In the genomic region with DNA sequence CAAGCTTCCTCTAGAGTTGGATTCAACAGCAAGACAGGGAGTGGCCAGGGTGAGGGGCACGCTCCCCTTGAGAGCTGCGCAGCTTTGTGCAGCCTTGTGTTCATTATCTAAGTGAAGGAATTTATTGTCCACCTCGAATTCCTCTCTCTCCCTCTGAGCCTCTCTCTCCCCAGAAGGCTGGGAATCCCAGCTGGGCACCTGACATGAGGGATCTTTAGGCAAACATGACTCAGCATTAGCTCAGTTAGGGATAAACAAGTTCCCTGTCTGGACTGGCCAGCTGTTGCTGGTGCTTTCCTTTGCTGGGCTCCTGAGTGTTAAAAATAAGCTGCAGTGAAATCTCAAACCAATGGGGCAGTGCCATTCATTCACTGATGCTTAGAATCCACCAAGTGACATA, we compare ENCODE assay signal across 9 mouse cellular contexts.
DNase-seq lines count a peak whose midpoint lies in the region; ATAC-seq and TF ChIP-seq lines count a peak whose summit lies in the region.
"Had no signal": no experiment of that assay in that cellular context is flagged by ENCODE, and none has a peak within 500 bp of the region (broad histone marks: within the 10 kb centered on the region; RNA-seq: fewer than 3 reads in every experiment).

No protein-coding gene starts in this region.

- no peak overlapping the region for H3K4me2 ChIP-seq in forebrain, embryonic 13.5 days
- H3K4me2 ChIP-seq in forebrain, postnatal 0 days (ENCODE audit: low read depth): no peak overlapping the region

- no peak for TF ChIP-seq CTCF in forebrain, postnatal 0 days (IDR thresholded peaks at IDR 0.05; ENCODE audit: low read depth)

- no peaks in the 10 kb centered on the region for H3K9me3 ChIP-seq in forebrain, embryonic 13.5 days (replicated peaks)
- H3K9me3 ChIP-seq in forebrain, postnatal 0 days (ENCODE audit: low read length): no peaks in the 10 kb centered on the region
- peaks cover 7% of the 10 kb centered on the region for H3K9me3 ChIP-seq in ES-E14 (ENCODE audit: control insufficient read depth, insufficient read depth, low read depth, low read length)

- in situ Hi-C loops in ES-E14 (cut with MboI; ENCODE audit: low sequenced_read_pairs in 2 of 2, unreplicated experiment in 2 of 2): no loop called here

- no peak overlapping the region for H3K9ac ChIP-seq in forebrain, embryonic 13.5 days
- H3K9ac ChIP-seq in forebrain, postnatal 0 days: no peak overlapping the region
- no peak overlapping the region for H3K9ac ChIP-seq in ES-E14 (ENCODE audit: insufficient read depth, low read depth, low read length, poor library complexity, severe bottlenecking)

- H3K4me1 ChIP-seq in forebrain, embryonic 13.5 days: peaks cover 33% of the 10 kb centered on the region
- H3K4me1 ChIP-seq in forebrain, postnatal 0 days (ENCODE audit: insufficient read depth): 0 out of 2 replicates have a peak, but pooled peaks cover 8% of the 10 kb centered on the region
- no peaks in the 10 kb centered on the region for H3K4me1 ChIP-seq in ES-E14 (ENCODE audit: control insufficient read depth in 2 of 2, insufficient read depth in 2 of 2, low read length in 2 of 2, poor library complexity in 1 of 2)

- no peak for DNase-seq in forebrain, postnatal 0 days
- DNase-seq in ES-E14 (ENCODE audit: low read depth, low spot score): no peak
- peak; percentile 32 for DNase-seq in gastrocnemius, postnatal 14 days
- DNase-seq in kidney, postnatal 4 days: peak; percentile 18 to 36
- DNase-seq in B cell, adult 2 months: no peak
- no peak for DNase-seq in T-cell, adult 2 months (ENCODE audit: low spot score)

- H3K4me3 ChIP-seq in forebrain, embryonic 13.5 days: no peak overlapping the region
- H3K4me3 ChIP-seq in forebrain, postnatal 0 days (ENCODE audit: low read depth, low read length): no peak overlapping the region
- H3K4me3 ChIP-seq in ES-E14 (ENCODE audit: insufficient read depth in 1 of 2, low read depth in 1 of 2, low read length in 2 of 2, poor library complexity in 1 of 2, severe bottlenecking in 1 of 2): no peak overlapping the region

- H3K27ac ChIP-seq in forebrain, embryonic 13.5 days: peak overlapping the region; percentile 8; the same call in 1 of the 2 replicates
- no peak overlapping the region for H3K27ac ChIP-seq in forebrain, postnatal 0 days (ENCODE audit: low read depth, low read length)
- no peak overlapping the region for H3K27ac ChIP-seq in ES-E14 (ENCODE audit: insufficient read depth, low read depth, low read length, poor library complexity, severe bottlenecking)

- 21% methylated on average over 3 of the region's 3 CpGs for WGBS in forebrain, embryonic 13.5 days
- 24% methylated on average over 3 of the region's 3 CpGs for WGBS in forebrain, postnatal 0 days

- H3K36me3 ChIP-seq in forebrain, embryonic 13.5 days (ENCODE audit: poor library complexity, severe bottlenecking): no peaks in the 10 kb centered on the region
- no peaks in the 10 kb centered on the region for H3K36me3 ChIP-seq in forebrain, postnatal 0 days (ENCODE audit: insufficient read depth)
- peaks cover 12% of the 10 kb centered on the region; the same call in 1 of the 2 replicates for H3K36me3 ChIP-seq in ES-E14 (ENCODE audit: control insufficient read depth, insufficient read depth, low read length, poor library complexity, severe bottlenecking)

- ATAC-seq in forebrain, embryonic 13.5 days: peak; percentile 31; the same call in 1 of the 2 replicates
- no peak for ATAC-seq in forebrain, postnatal 0 days
- no peak for ATAC-seq in cerebellum, adult (ENCODE audit: insufficient number of reproducible peaks, low FRiP score, low TSS enrichment)

- H3K27me3 ChIP-seq in forebrain, embryonic 13.5 days: no peaks in the 10 kb centered on the region
- no peaks in the 10 kb centered on the region for H3K27me3 ChIP-seq in forebrain, postnatal 0 days (ENCODE audit: insufficient read depth, low read length)
- H3K27me3 ChIP-seq: CH12.LX had no signal

- intact Hi-C loops in gastrocnemius, postnatal 14 days (cut with DNase I; ENCODE audit: low total_unique reads): no loop called here

TF ChIP-seq in ES-E14, 5 proteins besides CTCF, POLR2A, EP300 and RAD21:
- TF ChIP-seq MAFK (IDR thresholded peaks at IDR 0.05; ENCODE audit: insufficient read depth, low read depth, low read length) (0 out of 2 replicates have a peak, but pooled peaks have one; percentile 46), CHD2 (IDR thresholded peaks at IDR 0.05; ENCODE audit: low read depth, low read length) (no peak)

Comparison
In these comparisons a context has a peak if more than half of its experiments do, and no peak if none do; other contexts are left out.
1. DNase-seq: peak in gastrocnemius, postnatal 14 days (single experiment) and kidney, postnatal 4 days (2 of 2); none in forebrain, postnatal 0 days (single experiment), ES-E14 (single experiment), B cell, adult 2 months (0 of 2) and T-cell, adult 2 months (single experiment).